Mouse (Mus musculus): Measurements from ENCODE around the gene H3f3b. TPM values are rescaled to one million over a fixed set of nuclear protein-coding genes. Genes with fewer than 3 reads are reported as not detected.
"Not testable (repeated sequence)": the region's sequence is repeated elsewhere in the genome, so short reads cannot be mapped to it uniquely, and the experiment has no call there.

The H3f3b gene
- total and polyA plus RNA-seq, 2 experiments = 56.2 to 163 TPM

- H3K4me1 ChIP-seq (ENCODE audit: control insufficient read depth, insufficient read depth, low read length) = peaks cover 10% of the 10 kb centered on the region
- H3K36me3 ChIP-seq (ENCODE audit: control insufficient read depth, insufficient read depth, low read length) = peaks cover 1% of the 10 kb centered on the region; the same call in 1 of the 2 replicates
- H3K4me3 ChIP-seq (ENCODE audit: insufficient read depth, low read depth, low read length) = no peak overlapping the region
- H3K9ac ChIP-seq (ENCODE audit: low read depth, low read length) = peak overlapping the region; percentile 3
- TF ChIP-seq CTCF (IDR thresholded peaks at IDR 0.05; ENCODE audit: low read depth, low read length) (no peak), POLR2A (IDR thresholded peaks at IDR 0.05; ENCODE audit: extremely low read depth, insufficient read depth, low read length) (no peak)
- peaks cover 15% of the 10 kb centered on the region; the same call in 1 of the 2 replicates for H3K79me2 ChIP-seq (ENCODE audit: control insufficient read depth, insufficient read depth, low read length)
- peak; percentile 55 for DNase-seq (ENCODE audit: extremely low read depth, low read depth, low spot score)
- peak overlapping the region; percentile 85 for H3K27ac ChIP-seq (replicated peaks; ENCODE audit: insufficient read depth, low read depth, low read length)
- WGBS = 24% methylated on average over 9 of the region's 9 CpGs
- H3K27me3 ChIP-seq (ENCODE audit: control insufficient read depth, insufficient read depth, low read length) = no peaks in the 10 kb centered on the region
Observed at GRCm38 (mm10) chr11:116028177-116028865, 559 bp upstream of the H3f3b start.

- DNase-seq (ENCODE audit: extremely low read depth, low read depth, low spot score) = no peak
- H3K9ac ChIP-seq (ENCODE audit: low read depth, low read length) = no peak overlapping the region
- peaks cover 7% of the 10 kb centered on the region for H3K4me1 ChIP-seq (ENCODE audit: control insufficient read depth, insufficient read depth, low read length)
- peaks cover 10% of the 10 kb centered on the region; the same call in 1 of the 2 replicates for H3K79me2 ChIP-seq (ENCODE audit: control insufficient read depth, insufficient read depth, low read length)
- H3K4me3 ChIP-seq (ENCODE audit: insufficient read depth, low read depth, low read length) = no peak overlapping the region
- TF ChIP-seq POLR2A (IDR thresholded peaks at IDR 0.05; ENCODE audit: extremely low read depth, insufficient read depth, low read length) = no peak
- no peak for TF ChIP-seq CTCF (IDR thresholded peaks at IDR 0.05; ENCODE audit: low read depth, low read length)
- WGBS = 92% methylated on average over 3 of the region's 3 CpGs
- H3K27ac ChIP-seq (replicated peaks; ENCODE audit: insufficient read depth, low read depth, low read length) = no peak overlapping the region
- H3K36me3 ChIP-seq (ENCODE audit: control insufficient read depth, insufficient read depth, low read length) = peaks cover 13% of the 10 kb centered on the region
- H3K27me3 ChIP-seq (ENCODE audit: control insufficient read depth, insufficient read depth, low read length) = no peaks in the 10 kb centered on the region
Observed at GRCm38 (mm10) chr11:116025056-116025845, 2.5 kb downstream of the H3f3b start.

- under 1% methylated on average over 37 of the region's 37 CpGs for WGBS
- peak; percentile 98 for DNase-seq (ENCODE audit: extremely low read depth, low read depth, low spot score)
- H3K4me3 ChIP-seq (ENCODE audit: insufficient read depth, low read depth, low read length) = peak overlapping the region; percentile 67
- peak overlapping the region; percentile 92 for H3K27ac ChIP-seq (replicated peaks; ENCODE audit: insufficient read depth, low read depth, low read length)
- H3K36me3 ChIP-seq (ENCODE audit: control insufficient read depth, insufficient read depth, low read length) = peaks cover 13% of the 10 kb centered on the region
- H3K79me2 ChIP-seq (ENCODE audit: control insufficient read depth, insufficient read depth, low read length) = peaks cover 10% of the 10 kb centered on the region; the same call in 1 of the 2 replicates
- peaks cover 7% of the 10 kb centered on the region for H3K4me1 ChIP-seq (ENCODE audit: control insufficient read depth, insufficient read depth, low read length)
- TF ChIP-seq POLR2A (IDR thresholded peaks at IDR 0.05; ENCODE audit: extremely low read depth, insufficient read depth, low read length) = peak; percentile 100
- no peak for TF ChIP-seq CTCF (IDR thresholded peaks at IDR 0.05; ENCODE audit: low read depth, low read length)
- H3K9ac ChIP-seq (ENCODE audit: low read depth, low read length) = peak overlapping the region; percentile 96
- no peaks in the 10 kb centered on the region for H3K27me3 ChIP-seq (ENCODE audit: control insufficient read depth, insufficient read depth, low read length)
Observed at GRCm38 (mm10) chr11:116024356-116024808, 3.4 kb downstream of the H3f3b start.

GRCm38 (mm10) chr11:116023771-116024355 lies 3.9 kb downstream of the H3f3b start:
- peaks cover 13% of the 10 kb centered on the region for H3K36me3 ChIP-seq (ENCODE audit: control insufficient read depth, insufficient read depth, low read length)
- H3K4me3 ChIP-seq (ENCODE audit: insufficient read depth, low read depth, low read length) = peak overlapping the region; percentile 67
- no peak for TF ChIP-seq POLR2A (IDR thresholded peaks at IDR 0.05; ENCODE audit: extremely low read depth, insufficient read depth, low read length)
- TF ChIP-seq CTCF (IDR thresholded peaks at IDR 0.05; ENCODE audit: low read depth, low read length) = peak; percentile 73
- peaks cover 3% of the 10 kb centered on the region; the same call in 1 of the 2 replicates for H3K4me1 ChIP-seq (ENCODE audit: control insufficient read depth, insufficient read depth, low read length)
- DNase-seq (ENCODE audit: extremely low read depth, low read depth, low spot score) = peak; percentile 35
- no peaks in the 10 kb centered on the region for H3K27me3 ChIP-seq (ENCODE audit: control insufficient read depth, insufficient read depth, low read length)
- H3K27ac ChIP-seq (replicated peaks; ENCODE audit: insufficient read depth, low read depth, low read length) = peak overlapping the region; percentile 92
- H3K79me2 ChIP-seq (ENCODE audit: control insufficient read depth, insufficient read depth, low read length) = peaks cover 10% of the 10 kb centered on the region; the same call in 1 of the 2 replicates
- peak overlapping the region; percentile 96 for H3K9ac ChIP-seq (ENCODE audit: low read depth, low read length)
- under 1% methylated on average over 49 of the region's 57 CpGs for WGBS

GRCm38 (mm10) chr11:116023074-116023770 lies 4.5 kb downstream of the H3f3b start:
- Histone ChIP-seq H3K9ac (ENCODE audit: low read depth, low read length) (peak overlapping the region; percentile 96), H3K36me3 (ENCODE audit: control insufficient read depth, insufficient read depth, low read length) (peaks cover 13% of the 10 kb centered on the region), H3K4me3 (ENCODE audit: insufficient read depth, low read depth, low read length) (peak overlapping the region; percentile 67), H3K27ac (replicated peaks; ENCODE audit: insufficient read depth, low read depth, low read length) (peak overlapping the region; percentile 92)
- not testable (repeated sequence) for H3K27me3 ChIP-seq (ENCODE audit: control insufficient read depth, insufficient read depth, low read length); DNase-seq (ENCODE audit: extremely low read depth, low read depth, low spot score); H3K4me1 ChIP-seq (ENCODE audit: control insufficient read depth, insufficient read depth, low read length); H3K79me2 ChIP-seq (ENCODE audit: control insufficient read depth, insufficient read depth, low read length)
- under 1% methylated on average over 18 of the region's 18 CpGs for WGBS

Data from liver, adult 2 months (tissue).